Comparison of ENCODE assay signal across 14 mouse cellular contexts in the genomic region with DNA sequence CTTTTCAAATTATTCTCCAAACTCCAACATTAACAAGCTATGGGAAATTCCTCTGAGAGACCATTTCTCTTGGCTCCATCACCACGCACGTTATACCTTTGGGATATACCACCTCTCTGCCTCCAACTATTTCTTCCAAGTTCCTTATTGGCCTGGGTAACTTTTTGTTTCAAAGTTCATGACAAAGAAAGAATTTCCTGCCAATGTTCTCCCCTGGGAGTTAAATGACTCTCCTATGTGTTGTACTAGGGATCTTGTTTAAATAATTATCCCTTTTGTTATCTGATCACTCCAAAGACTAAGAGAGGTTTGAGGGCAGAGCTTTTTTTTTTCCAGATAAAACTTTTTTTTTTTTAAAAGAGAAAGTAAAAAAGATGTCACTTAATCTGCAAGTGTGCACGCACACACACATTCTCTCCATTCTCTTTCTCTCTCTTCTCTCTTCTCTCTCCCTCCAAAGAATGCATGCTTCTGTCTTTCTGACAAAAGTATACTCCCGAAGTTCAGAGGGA. TPM values are rescaled to one million over a fixed set of nuclear protein-coding genes. Genes with fewer than 3 reads are reported as not detected.
DNase-seq lines count a peak whose midpoint lies in the region; ATAC-seq and TF ChIP-seq lines count a peak whose summit lies in the region.
"Had no signal": no experiment of that assay in that cellular context is flagged by ENCODE, and none has a peak within 500 bp of the region (broad histone marks: within the 10 kb centered on the region; RNA-seq: fewer than 3 reads in every experiment).

No protein-coding gene starts in this region.

- H3K27me3 ChIP-seq in heart, postnatal 0 days (ENCODE audit: control insufficient read depth, insufficient read depth, low read length): no peaks in the 10 kb centered on the region
- H3K27me3 ChIP-seq in megakaryocyte, embryonic 14.5 days (replicated peaks): no peaks in the 10 kb centered on the region
- H3K27me3 ChIP-seq: hindbrain, embryonic 12.5 days; midbrain, embryonic 15.5 days had no signal

- peak; percentile 9 for DNase-seq in adrenal gland, postnatal 14 days
- DNase-seq in adrenal gland, postnatal 36 days: no peak
- DNase-seq in heart, postnatal 0 days (ENCODE audit: low spot score): no peak
- DNase-seq in heart, postnatal 14 days: no peak
- DNase-seq in skeletal muscle tissue, adult 2 months (ENCODE audit: low read depth, low spot score): peak; percentile 39
- DNase-seq in urinary bladder, postnatal 36 days (ENCODE audit: low spot score in 2 of 2): no peak
- DNase-seq: gastrocnemius, postnatal 36 days; liver, postnatal 0 days; lung, postnatal 4 days had no signal

- intact Hi-C loops in heart, postnatal 14 days (cut with DNase I): no loop called here

- H3K27ac ChIP-seq in heart, postnatal 0 days (ENCODE audit: low read depth): peak overlapping the region; percentile 11; the same call in 1 of the 2 replicates
- H3K27ac ChIP-seq: hindbrain, embryonic 12.5 days; midbrain, embryonic 15.5 days had no signal

- H3K9me3 ChIP-seq in heart, postnatal 0 days (replicated peaks; ENCODE audit: control insufficient read depth, low read length): no peaks in the 10 kb centered on the region
- H3K9me3 ChIP-seq in megakaryocyte, embryonic 14.5 days: no peaks in the 10 kb centered on the region
- H3K9me3 ChIP-seq: hindbrain, embryonic 12.5 days; midbrain, embryonic 15.5 days had no signal

- H3K4me1 ChIP-seq in heart, postnatal 0 days (ENCODE audit: control insufficient read depth, insufficient read depth): peaks cover 13% of the 10 kb centered on the region
- peaks cover 35% of the 10 kb centered on the region for H3K4me1 ChIP-seq in megakaryocyte, embryonic 14.5 days
- H3K4me1 ChIP-seq: hindbrain, embryonic 12.5 days; midbrain, embryonic 15.5 days had no signal

- H3K4me2 ChIP-seq in heart, postnatal 0 days (ENCODE audit: low read depth, low read length): 0 out of 2 replicates have a peak overlapping the region, but pooled peaks have one; percentile 3
- H3K4me2 ChIP-seq: hindbrain, embryonic 12.5 days; midbrain, embryonic 15.5 days had no signal

- TF ChIP-seq EP300 in heart, postnatal 0 days (IDR thresholded peaks at IDR 0.05; ENCODE audit: low read depth): no peak

- 0 out of 2 replicates have a peak, but pooled peaks cover 3% of the 10 kb centered on the region for H3K36me3 ChIP-seq in heart, postnatal 0 days (replicated peaks; ENCODE audit: control insufficient read depth, insufficient read depth, low read length)
- peaks cover 14% of the 10 kb centered on the region for H3K36me3 ChIP-seq in megakaryocyte, embryonic 14.5 days (replicated peaks; ENCODE audit: low read length)
- H3K36me3 ChIP-seq: hindbrain, embryonic 12.5 days; midbrain, embryonic 15.5 days had no signal

- H3K4me3 ChIP-seq in heart, postnatal 0 days (ENCODE audit: low read depth, low read length): no peak overlapping the region
- H3K4me3 ChIP-seq in megakaryocyte, embryonic 14.5 days (replicated peaks): peak overlapping the region; percentile 33
- H3K4me3 ChIP-seq: hindbrain, embryonic 12.5 days; midbrain, embryonic 15.5 days had no signal

- no peak for ATAC-seq in heart, postnatal 0 days (ENCODE audit: insufficient read depth, low read depth)
- no peak for ATAC-seq in megakaryocyte, adult 5-6 weeks (ENCODE audit: poor library complexity, severe bottlenecking)
- ATAC-seq: forebrain, embryonic 16.5 days; liver, postnatal 0 days; midbrain, embryonic 15.5 days had no signal

- 63% methylated on average over 4 of the region's 4 CpGs for WGBS in heart, postnatal 0 days

- no peak overlapping the region for H3K9ac ChIP-seq in heart, postnatal 0 days (replicated peaks; ENCODE audit: low read depth, low read length)
- H3K9ac ChIP-seq: hindbrain, embryonic 12.5 days; liver, postnatal 0 days; midbrain, embryonic 15.5 days had no signal

- no peak for TF ChIP-seq CTCF in heart, postnatal 0 days (IDR thresholded peaks at IDR 0.05; ENCODE audit: low read depth)

RNA-seq across cellular contexts. Expression of a gene that starts 25.8 kb away (rescaled TPM):
- 70.3 and 71.9 TPM in 2 replicates for total RNA-seq in adrenal gland, postnatal 14 days (2021)
- 10 to 100 TPM; 72.5 to 78.5 TPM for total RNA-seq in adrenal gland, postnatal 36 days (2021)
- 40.0 and 56.4 TPM in 2 replicates for total RNA-seq in heart, postnatal 0 days (2014; rRNA removed; ENCODE audit: low replicate concordance)
- polyA plus RNA-seq in heart, postnatal 0 days (2015; fragmentation: Nextera tagmentation; extraction: Ambion mirVana): 30.8 and 34.3 TPM in 2 replicates
- total RNA-seq in heart, postnatal 14 days (2021): 10 to 100 TPM; 41.3 to 44.4 TPM
- 8.2 and 23.6 TPM in 2 replicates for polyA plus RNA-seq in megakaryocyte, embryonic 14.5 days (2012; ENCODE audit: insufficient read depth, low replicate concordance)
- 34.1 and 39.6 TPM in 2 replicates for total RNA-seq in megakaryocyte, adult 5-6 weeks (2015)
- total RNA-seq in megakaryocyte, adult 5-6 weeks (2017): 45.2 and 45.5 TPM in 2 replicates

Comparison
In these comparisons a context has a peak if more than half of its experiments do, and no peak if none do; other contexts are left out.
1. DNase-seq: peak in adrenal gland, postnatal 14 days (single experiment) and skeletal muscle tissue, adult 2 months (single experiment); none in adrenal gland, postnatal 36 days (0 of 2), heart, postnatal 0 days (single experiment), heart, postnatal 14 days (0 of 2) and urinary bladder, postnatal 36 days (0 of 2).